Mouse (Mus musculus) ES-Bruce4 (cell line): ENCODE data around the gene Prdm16.

Source experiments
- CTCF ChIP-seq: IDR thresholded peaks from one replicate; pipeline ENCODE4 v1.8.1; 2011; ENCODE audit warnings: low read depth, low read length
- EP300 ChIP-seq: IDR thresholded peaks from 2 replicates; pipeline ENCODE4 v1.6.1; 2011; ENCODE audit warnings: low read depth, low read length; ENCODE audit not compliant: insufficient read depth
- POLR2A ChIP-seq: IDR thresholded peaks from one replicate; pipeline ENCODE4 v1.8.1; 2011; ENCODE audit warnings: low read length; ENCODE audit not compliant: insufficient read depth

DNA sequence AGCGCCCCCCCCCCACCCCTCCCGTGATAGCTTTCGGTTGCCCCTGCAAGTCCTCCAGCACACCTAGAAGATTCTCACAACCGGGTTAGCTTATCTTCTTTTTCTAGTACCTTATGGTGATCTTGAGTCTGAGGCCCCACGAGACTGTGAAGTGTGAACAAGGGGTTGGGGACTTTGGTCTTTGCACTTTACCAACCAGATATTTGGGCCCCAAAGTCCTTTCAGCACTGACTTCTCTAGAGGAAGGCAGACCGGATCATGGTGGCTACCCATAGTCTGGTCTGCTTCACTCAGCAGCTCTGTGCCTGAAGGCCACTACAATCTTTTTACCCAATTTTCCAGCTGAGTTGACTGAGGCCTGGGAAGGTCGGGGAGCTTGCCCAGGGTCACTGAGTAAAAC lies 144.4 kb downstream of the Prdm16 start:
- TF ChIP-seq EP300 (no peak), CTCF (no peak), POLR2A (no peak)
